Mouse (Mus musculus) heart, postnatal 36 days (tissue): ENCODE results near the gene Pgr. TPM values are rescaled to one million over a fixed set of nuclear protein-coding genes. Genes with fewer than 3 reads are reported as not detected.

Experiments used
- DNase-seq, 2 experiments: peaks; one replicate each; pipeline ENCODE4 v3.0.0; 2021 to 2022
- intact Hi-C: fragments of 180-260 bp; cut with DNase I; formaldehyde crosslinking; loops from one replicate; pipeline ENCODE4 v1.15.1; 2025
- total RNA-seq, 2 experiments: library from RNA; stranded (reverse); gene quantifications; 2 replicates each; pipeline ENCODE4 v1.2.3; 2021

Pgr gene
- total RNA-seq: not detected

DNA sequence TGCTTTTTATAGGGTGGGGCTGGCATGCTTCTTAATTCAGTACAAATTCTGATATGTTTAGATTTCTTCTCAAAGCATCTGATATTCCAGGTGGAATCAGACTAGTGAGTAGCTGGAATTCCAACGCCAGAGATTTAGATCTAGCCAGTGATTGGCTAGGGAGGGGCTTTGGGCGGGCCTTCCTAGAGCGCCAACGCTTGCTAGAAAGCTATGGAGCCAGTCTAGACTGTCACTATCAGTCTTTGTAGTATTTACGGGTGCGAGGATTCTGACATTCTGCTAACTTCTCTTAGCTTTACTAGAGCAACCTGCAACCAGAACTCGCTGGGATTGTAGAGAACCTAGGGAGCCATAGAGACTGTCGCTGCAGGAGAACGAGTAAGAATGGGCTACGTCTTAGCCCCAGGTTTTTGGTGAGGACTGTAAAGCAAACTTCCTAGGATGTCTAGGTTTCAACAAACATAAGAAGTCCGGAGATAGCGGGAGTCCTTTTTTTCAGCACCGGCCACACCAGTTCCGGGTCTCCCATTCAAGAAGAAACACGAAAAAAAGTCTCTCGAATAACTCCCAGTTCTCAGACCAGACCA, at the start of gene Pgr:
TSS of gene Pgr (plus strand) at position 218 of the 587 bp plus-strand sequence.
- intact Hi-C loops: no loop called here
- DNase-seq: no peak

- intact Hi-C loops: no loop called here
- DNase-seq: no peak
Measured at GRCm38 (mm10) chr9:8857455-8857854, 42.2 kb upstream of the Pgr start.

- intact Hi-C loops: no loop called here
Measured at GRCm38 (mm10) chr9:8868511-8868910, 31.1 kb upstream of the Pgr start.

GRCm38 (mm10) chr9:8895205-8895604, 4.4 kb upstream of the Pgr start:
- DNase-seq: no peak
- intact Hi-C loops: no loop called here

More at GRCm38 (mm10) chr9:8868511-8868910, 31.1 kb upstream of the Pgr start:
- DNase-seq: no peak

- intact Hi-C loops: no loop called here
- DNase-seq: no peak
Measured at GRCm38 (mm10) chr9:8900203-8901012, 775 bp downstream of the Pgr start.

- intact Hi-C loops: no loop called here
- DNase-seq: peak in 1 of 2 experiments; percentile 1
Measured at GRCm38 (mm10) chr9:8901013-8901646, 1.5 kb downstream of the Pgr start.

DNA sequence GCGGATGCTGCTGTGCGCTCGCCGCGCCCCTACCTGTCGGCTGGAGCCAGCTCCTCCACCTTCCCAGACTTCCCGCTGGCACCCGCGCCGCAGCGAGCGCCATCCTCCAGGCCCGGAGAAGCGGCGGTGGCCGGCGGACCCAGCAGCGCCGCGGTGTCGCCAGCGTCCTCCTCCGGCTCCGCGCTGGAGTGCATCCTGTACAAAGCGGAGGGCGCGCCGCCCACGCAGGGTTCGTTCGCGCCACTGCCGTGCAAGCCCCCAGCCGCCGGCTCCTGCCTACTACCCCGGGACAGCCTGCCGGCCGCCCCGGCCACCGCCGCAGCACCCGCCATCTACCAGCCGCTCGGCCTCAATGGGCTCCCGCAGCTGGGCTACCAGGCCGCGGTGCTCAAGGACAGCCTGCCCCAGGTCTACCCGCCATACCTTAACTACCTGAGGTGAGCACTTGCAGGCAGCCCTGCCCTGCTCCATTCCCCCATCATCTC, 2.1 kb downstream of the Pgr start:
- intact Hi-C loops: no loop called here
- DNase-seq: peak in 1 of 2 experiments; percentile 0

GRCm38 (mm10) chr9:8902277-8902676, 2.6 kb downstream of the Pgr start:
- DNase-seq: no peak
- intact Hi-C loops: no loop called here

DNA sequence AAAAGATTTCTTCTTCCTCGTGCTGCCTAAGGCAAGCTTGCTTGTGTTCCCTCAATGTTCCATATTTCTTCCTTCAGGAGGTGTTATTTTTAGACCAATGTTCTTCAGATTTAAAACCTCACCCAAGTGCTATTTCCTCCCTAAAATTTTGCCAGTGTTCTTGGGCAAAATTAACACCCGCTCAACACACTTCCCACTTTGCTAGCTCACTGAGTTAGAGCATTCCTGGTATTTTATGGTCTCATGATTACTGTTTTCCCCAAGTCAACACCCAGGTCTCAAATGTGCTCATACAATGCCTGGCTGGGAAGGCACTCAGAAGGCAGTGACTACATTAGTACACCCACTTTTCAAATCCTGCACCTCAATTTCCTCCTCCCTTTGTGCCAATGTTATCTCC, 27.9 kb downstream of the Pgr start:
- intact Hi-C loops: no loop called here
- DNase-seq: no peak

DNA sequence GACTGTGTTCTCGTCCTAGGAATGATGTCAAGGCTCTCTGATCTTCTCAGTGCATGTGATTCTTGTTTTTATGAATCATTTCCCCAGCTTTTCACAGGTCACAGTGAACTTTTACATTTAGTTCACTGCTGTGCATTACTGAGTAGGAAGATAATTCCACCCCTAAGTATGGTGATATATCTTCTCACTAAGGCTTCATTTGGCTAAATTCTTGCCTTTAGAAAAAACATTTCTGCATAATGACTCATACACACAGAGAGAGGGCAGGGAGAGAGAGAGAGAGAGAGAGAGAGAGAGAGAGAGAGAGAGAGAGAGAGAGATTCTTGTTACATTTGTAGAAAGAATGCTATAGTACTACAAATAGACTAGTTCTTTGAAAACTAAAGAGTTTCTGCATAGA, 38.1 kb downstream of the Pgr start:
- no peak for DNase-seq
- intact Hi-C loops: no loop called here

DNA sequence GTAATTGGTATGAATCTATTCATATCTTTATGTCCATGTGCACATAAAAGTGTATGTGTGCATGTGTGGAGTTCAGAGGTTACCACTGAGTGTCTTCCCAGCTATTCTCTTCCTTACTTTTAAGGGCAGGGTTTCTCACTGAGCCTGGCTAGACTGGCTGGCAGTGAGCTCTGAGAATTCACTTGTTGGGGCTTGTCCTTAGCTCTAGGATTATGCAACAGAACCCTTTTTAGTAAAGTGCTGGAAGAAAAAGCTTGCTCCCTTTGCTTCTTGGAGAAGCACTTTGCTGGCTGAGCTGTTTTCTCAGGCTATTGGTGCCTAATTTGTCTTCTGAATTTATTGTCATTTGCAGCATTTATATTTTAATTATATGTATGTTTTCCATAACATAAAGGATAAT, 53.7 kb downstream of the Pgr start:
- intact Hi-C loops: no loop called here
- DNase-seq: no peak

- intact Hi-C loops: loop anchor here (1.0 to 10.0 kb wide), 2 partner anchors 264 to 740 kb away; no protein-coding TSS in a partner anchor
Measured at GRCm38 (mm10) chr9:8964512-8965133, 65.0 kb downstream of the Pgr start.

DNA sequence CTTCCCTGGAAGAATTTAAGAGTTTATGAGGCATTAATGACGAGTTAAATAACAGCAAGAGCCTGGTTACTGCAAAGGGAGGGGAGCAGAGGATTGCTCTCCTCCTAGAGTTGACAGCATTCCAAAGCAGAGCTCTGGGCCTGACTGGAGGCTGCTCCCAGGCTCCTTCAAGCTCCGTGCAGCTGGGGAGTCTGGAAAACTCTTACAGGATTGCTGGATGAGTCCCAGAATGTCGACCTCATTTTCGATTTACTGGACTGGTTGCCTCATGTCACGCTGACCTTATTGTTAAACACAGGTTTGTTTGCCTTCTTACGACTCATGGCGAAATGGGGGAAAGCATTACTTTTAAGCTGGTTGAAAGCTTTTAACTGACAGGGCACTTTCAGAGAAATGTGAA, 70.6 kb downstream of the Pgr start:
- intact Hi-C loops: no loop called here
- DNase-seq: peak; percentile 13 to 18

More at GRCm38 (mm10) chr9:8964512-8965133, 65.0 kb downstream of the Pgr start:
- DNase-seq: peak in 1 of 2 experiments; percentile 5

GRCm38 (mm10) chr9:8971491-8971890, 71.9 kb downstream of the Pgr start, which contains the start of gene Gm16485:
TSS of gene Gm16485 (plus strand) at chr9:8971791.
- intact Hi-C loops: no loop called here
- no peak for DNase-seq

DNA sequence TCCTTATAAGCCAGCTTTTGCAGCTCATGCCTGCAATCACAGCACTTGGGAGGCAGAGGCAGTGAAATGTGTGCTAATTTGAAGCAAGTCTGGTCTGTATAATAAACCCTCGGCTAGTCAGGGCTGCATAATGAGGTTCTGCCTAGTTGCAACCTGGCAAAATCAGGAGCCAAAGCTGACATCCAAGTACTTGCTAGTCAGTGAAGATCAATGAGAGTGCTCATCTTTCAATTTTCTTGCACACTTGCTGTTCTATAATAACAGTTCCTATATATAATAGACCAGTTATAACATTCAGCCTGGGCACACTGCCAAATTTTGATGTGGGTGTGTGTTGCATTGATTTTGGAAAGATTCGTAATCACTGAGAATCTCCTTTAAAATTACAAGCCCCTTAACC, 78.1 kb downstream of the Pgr start:
- no peak for DNase-seq
- intact Hi-C loops: no loop called here

DNA sequence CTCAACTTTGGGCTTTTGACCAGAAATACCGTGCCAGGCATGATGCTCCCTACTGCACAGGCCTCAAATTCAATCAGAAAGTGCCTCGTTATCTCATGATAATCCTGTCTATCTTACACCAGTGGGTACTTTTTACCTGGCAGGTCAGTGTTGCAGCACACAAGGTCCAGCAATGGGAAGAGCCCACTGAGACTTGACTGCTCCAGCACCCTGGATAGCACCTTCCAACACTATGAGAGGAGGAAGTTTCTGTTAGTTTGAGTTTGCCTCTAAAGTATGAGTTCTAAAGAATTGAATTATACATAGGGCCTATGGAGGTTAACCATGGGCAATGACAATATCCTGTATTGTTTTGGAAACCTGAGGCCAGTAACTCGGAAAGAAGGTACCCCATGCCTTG, 82.7 kb downstream of the Pgr start:
- no peak for DNase-seq
- intact Hi-C loops: no loop called here

- intact Hi-C loops: no loop called here
- no peak for DNase-seq
Measured at GRCm38 (mm10) chr9:8996494-8996893, 96.9 kb downstream of the Pgr start.

DNA sequence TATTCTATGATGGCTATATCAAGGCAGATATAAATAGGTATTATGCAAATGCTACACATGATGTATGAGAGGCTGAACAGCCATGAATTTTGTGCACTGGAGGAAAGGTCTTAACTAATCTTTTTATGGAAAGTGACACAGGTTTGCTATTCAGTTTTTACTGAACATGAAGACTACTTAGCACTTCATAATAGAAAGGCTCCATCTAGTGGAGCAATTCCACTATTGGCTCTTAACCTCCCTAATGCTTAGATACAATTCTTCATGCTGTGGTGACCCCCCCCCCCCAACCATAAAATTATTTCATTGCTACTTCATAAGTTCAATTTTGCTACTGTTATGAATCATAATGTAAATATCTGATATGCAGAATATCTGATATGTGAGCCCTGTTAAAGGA, 101.5 kb downstream of the Pgr start:
- intact Hi-C loops: no loop called here
- DNase-seq: no peak

DNA sequence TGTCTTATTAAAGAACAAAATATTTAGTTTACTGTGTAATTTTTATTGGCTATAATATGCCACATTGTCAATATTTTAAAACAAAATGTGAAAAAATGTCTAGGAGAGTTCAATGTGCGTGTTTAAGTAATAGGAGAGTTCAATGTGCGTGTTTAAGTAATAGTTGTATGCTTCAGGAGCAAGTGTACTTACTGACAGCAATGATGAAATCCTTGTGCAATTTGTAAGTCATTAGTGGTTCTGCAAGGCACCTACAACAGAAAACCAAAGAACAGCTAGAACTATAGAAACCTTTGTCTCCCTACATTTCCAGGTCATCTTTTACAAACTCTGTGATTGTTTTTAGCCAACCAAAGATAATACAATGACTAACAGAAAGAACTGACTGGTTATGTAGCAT, 115.5 kb downstream of the Pgr start:
- DNase-seq: no peak
- intact Hi-C loops: no loop called here
